Mouse (Mus musculus) lung, adult 2 months (tissue): ENCODE data around the gene Utf1.

ENCODE experiments used
- CTCF ChIP-seq: fragments of 200-500 bp; IDR thresholded peaks from 2 replicates; pipeline ENCODE4 v1.5.1; 2011; ENCODE audit warnings: mild to moderate bottlenecking, low read length, control low read depth; ENCODE audit not compliant: insufficient read depth
- POLR2A ChIP-seq: fragments of 200-500 bp; IDR thresholded peaks from 2 replicates; pipeline ENCODE4 v1.6.1; 2011; ENCODE audit warnings: low read depth, mild to moderate bottlenecking, control low read depth, low read length, borderline replicate concordance; ENCODE audit errors: extremely low read depth

DNA sequence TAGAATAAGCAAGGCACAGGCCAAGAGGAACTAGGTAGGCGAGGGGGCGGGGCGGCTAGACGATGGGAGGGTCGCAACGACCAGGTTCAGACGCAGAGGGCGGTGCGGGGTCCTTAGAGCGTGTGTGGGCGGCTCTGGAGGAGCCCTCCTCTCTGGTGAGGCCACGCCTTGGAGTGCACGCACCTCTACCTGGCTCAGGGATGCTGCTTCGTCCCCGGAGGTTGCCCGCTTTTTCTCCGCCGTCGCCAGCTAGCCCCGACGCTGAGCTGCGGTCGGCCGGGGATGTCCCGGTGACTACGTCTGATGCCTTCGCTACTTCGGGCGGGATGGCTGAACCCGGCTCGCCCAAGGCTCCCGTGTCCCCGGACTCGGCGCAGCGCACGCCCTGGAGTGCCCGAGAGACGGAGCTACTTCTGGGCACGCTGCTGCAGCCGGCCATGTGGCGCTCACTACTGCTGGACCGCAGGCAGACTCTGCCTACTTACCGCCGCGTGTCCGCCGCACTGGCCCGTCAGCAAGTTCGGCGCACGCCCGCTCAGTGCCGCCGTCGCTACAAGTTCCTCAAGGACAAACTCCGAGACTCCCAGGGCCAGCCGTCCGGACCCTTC, at the start of gene Utf1:
- TF ChIP-seq CTCF (no peak), POLR2A (no peak)
